Mouse (Mus musculus) ES-E14 (cell line): ENCODE data around the gene Fbxo21. TPM values are rescaled to one million over a fixed set of nuclear protein-coding genes. Genes with fewer than 3 reads are reported as not detected.

ENCODE experiments used
- DNase-seq: peaks from one replicate; pipeline ENCODE4 v3.0.0-alpha.2; 2013; ENCODE audit warnings: low read depth, low spot score
- H3K27ac ChIP-seq: 2 replicates; pipeline ENCODE4 v1.5.1; 2012; ENCODE audit warnings: low read depth, mild to moderate bottlenecking, low read length, moderate library complexity, mixed read lengths; ENCODE audit not compliant: poor library complexity, insufficient read depth, severe bottlenecking
- H3K36me3 ChIP-seq: 2 replicates; pipeline ENCODE4 v1.6.1; 2012; ENCODE audit warnings: mild to moderate bottlenecking, low read length, moderate library complexity, mixed read lengths; ENCODE audit not compliant: control insufficient read depth, poor library complexity, insufficient read depth, severe bottlenecking
- H3K4me1 ChIP-seq, 2 experiments: fragments of 150-350 bp in 1 of 2; sonication (generic) in 1 of 2; 2 replicates each; pipeline ENCODE4 v1.6.1; 2012; ENCODE audit warnings: low read length in 2 of 2, mild to moderate bottlenecking in 1 of 2, mixed read lengths in 1 of 2; ENCODE audit not compliant: control insufficient read depth in 2 of 2, insufficient read depth in 2 of 2, poor library complexity in 1 of 2
- H3K4me3 ChIP-seq, 2 experiments: fragments of 150-350 bp in 1 of 2; sonication (generic) in 1 of 2; 2 replicates each; pipeline ENCODE4 v1.5.1; 2012; ENCODE audit warnings: low read length in 2 of 2, low read depth in 1 of 2, mild to moderate bottlenecking in 1 of 2, mixed read lengths in 1 of 2; ENCODE audit not compliant: insufficient read depth in 1 of 2, poor library complexity in 1 of 2, severe bottlenecking in 1 of 2
- H3K9ac ChIP-seq: 2 replicates; pipeline ENCODE4 v1.6.1; 2012; ENCODE audit warnings: low read depth, mild to moderate bottlenecking, low read length, mixed read lengths; ENCODE audit not compliant: poor library complexity, insufficient read depth, severe bottlenecking
- H3K9me3 ChIP-seq: fragments of 150-350 bp; sonication (generic); 2 replicates; pipeline ENCODE4 v1.6.1; 2012; ENCODE audit warnings: low read depth, mild to moderate bottlenecking, low read length; ENCODE audit not compliant: control insufficient read depth, insufficient read depth
- CHD2 ChIP-seq: IDR thresholded peaks from 2 replicates; pipeline ENCODE4 v1.6.1; 2014; ENCODE audit warnings: mild to moderate bottlenecking, low read depth, low read length, inconsistent platforms
- HCFC1 ChIP-seq: IDR thresholded peaks from 2 replicates; pipeline ENCODE4 v1.6.1; 2012; ENCODE audit warnings: low read length, inconsistent platforms, borderline replicate concordance; ENCODE audit not compliant: insufficient read depth
- MAFK ChIP-seq: IDR thresholded peaks from 2 replicates; pipeline ENCODE4 v1.6.1; 2014; ENCODE audit warnings: mild to moderate bottlenecking, low read depth, low read length, inconsistent platforms; ENCODE audit not compliant: insufficient read depth
- ZC3H11A ChIP-seq: IDR thresholded peaks from 2 replicates; pipeline ENCODE4 v1.6.1; 2012; ENCODE audit warnings: low read depth, mild to moderate bottlenecking, inconsistent platforms, low read length, borderline replicate concordance
- ZNF384 ChIP-seq: IDR thresholded peaks from 2 replicates; pipeline ENCODE4 v1.6.1; 2012; ENCODE audit warnings: low read depth, low read length, inconsistent platforms
- in situ Hi-C, 2 experiments: fragments of 600-800 bp; cut with MboI; formaldehyde crosslinking; loops; one replicate each; pipeline ENCODE4 v1.15.1; 2025; ENCODE audit warnings: low sequenced_read_pairs in 2 of 2, inconsistent platforms in 1 of 2; ENCODE audit not compliant: unreplicated experiment in 2 of 2
- total RNA-seq: library from RNA; depleted of rRNA; stranded (reverse); fragments of 300-350 nt; gene quantifications from 2 replicates; pipeline ENCODE4 v1.2.3, GENCODE M21; 2012

The Fbxo21 gene
- total RNA-seq, 1 experiment = 23.2 TPM

DNA sequence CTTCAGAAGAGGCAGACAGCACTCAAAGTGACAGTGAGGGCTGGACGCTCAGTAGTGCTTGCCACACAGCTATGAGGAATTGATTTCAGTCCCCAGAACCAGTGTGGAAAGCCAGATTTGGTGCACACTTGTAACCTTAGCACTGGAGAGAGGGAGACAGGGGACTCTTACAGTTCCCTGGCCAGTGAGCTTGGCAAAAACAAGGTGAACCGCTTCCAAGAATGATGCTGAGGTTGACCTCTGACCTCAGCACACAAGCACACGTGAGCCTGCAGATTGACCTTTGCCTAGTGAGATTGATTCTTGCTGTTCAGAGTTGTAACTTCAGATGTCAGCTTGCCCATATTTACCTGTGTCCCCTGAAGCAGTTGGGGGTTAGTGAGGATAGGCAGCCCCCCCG lies 9.8 kb downstream of the Fbxo21 start:
- Histone ChIP-seq H3K9ac (no peak overlapping the region), H3K4me3 (no peak overlapping the region), H3K27ac (no peak overlapping the region), H3K9me3 (no peaks in the 10 kb centered on the region), H3K36me3 (peaks cover 45% of the 10 kb centered on the region), H3K4me1 (no peaks in the 10 kb centered on the region; a peak in 1 of 4 replicates)
- in situ Hi-C loops = no loop called here
- DNase-seq = no peak
- TF ChIP-seq MAFK (no peak), ZNF384 (no peak), CHD2 (no peak)

- no peak overlapping the region for H3K4me3 ChIP-seq
- H3K4me1 ChIP-seq = no peaks in the 10 kb centered on the region; a peak in 1 of 4 replicates
- no peak overlapping the region for H3K9ac ChIP-seq
These were observed 11.4 kb downstream of the Fbxo21 start for GRCm38 (mm10) chr5:117987891-117988290.

GRCm38 (mm10) chr5:117988367-117988766 lies 11.8 kb downstream of the Fbxo21 start:
- in situ Hi-C loops = no loop called here
- no peaks in the 10 kb centered on the region; a peak in 1 of 4 replicates for H3K4me1 ChIP-seq
- H3K9me3 ChIP-seq = no peaks in the 10 kb centered on the region
- DNase-seq = no peak
- TF ChIP-seq HCFC1 = no peak
- TF ChIP-seq ZNF384 = no peak
- TF ChIP-seq ZC3H11A = no peak
- no peak for TF ChIP-seq CHD2
- TF ChIP-seq MAFK = no peak
- no peak overlapping the region for H3K9ac ChIP-seq
- H3K4me3 ChIP-seq = no peak overlapping the region
- H3K36me3 ChIP-seq = peaks cover 43% of the 10 kb centered on the region
- H3K27ac ChIP-seq = no peak overlapping the region

More at GRCm38 (mm10) chr5:117987891-117988290, 11.4 kb downstream of the Fbxo21 start:
- no peak for DNase-seq
- Histone ChIP-seq H3K9me3 (no peaks in the 10 kb centered on the region), H3K36me3 (peaks cover 47% of the 10 kb centered on the region), H3K27ac (no peak overlapping the region)
- TF ChIP-seq ZC3H11A (no peak), ZNF384 (no peak), HCFC1 (no peak), CHD2 (no peak), MAFK (no peak)
- in situ Hi-C loops = no loop called here

DNA sequence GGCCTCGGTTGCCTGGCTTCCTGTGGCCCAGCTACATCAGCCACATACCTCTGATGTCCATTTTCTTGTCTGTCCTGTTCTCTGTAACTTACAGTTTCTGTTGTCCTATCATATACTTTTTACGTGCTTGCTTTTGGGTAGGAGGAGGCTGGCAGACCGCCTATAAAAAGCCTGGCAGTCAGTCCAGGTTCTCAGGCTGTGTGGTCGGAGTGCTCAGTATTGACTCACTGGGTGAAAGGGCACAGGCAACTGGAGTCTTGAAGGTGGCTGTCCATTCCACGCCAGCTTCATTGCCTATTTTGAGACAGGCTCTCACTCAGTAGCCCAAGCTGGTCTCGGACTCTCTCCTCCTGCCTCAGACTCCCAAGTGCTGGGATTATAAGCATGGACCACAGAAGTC lies 13.2 kb downstream of the Fbxo21 start:
- Histone ChIP-seq H3K4me3 (no peak overlapping the region), H3K36me3 (peaks cover 50% of the 10 kb centered on the region), H3K4me1 (no peaks in the 10 kb centered on the region; a peak in 1 of 4 replicates), H3K9me3 (no peaks in the 10 kb centered on the region), H3K9ac (no peak overlapping the region), H3K27ac (no peak overlapping the region)
- no peak for DNase-seq
- TF ChIP-seq MAFK (no peak), ZNF384 (no peak), CHD2 (no peak), ZC3H11A (no peak), HCFC1 (no peak)
- in situ Hi-C loops = no loop called here

- Histone ChIP-seq H3K36me3 (peaks cover 60% of the 10 kb centered on the region), H3K27ac (no peak overlapping the region), H3K4me1 (no peaks in the 10 kb centered on the region; a peak in 1 of 4 replicates), H3K9me3 (no peaks in the 10 kb centered on the region), H3K9ac (no peak overlapping the region), H3K4me3 (no peak overlapping the region)
- TF ChIP-seq ZNF384 (no peak), ZC3H11A (no peak), CHD2 (no peak), MAFK (no peak), HCFC1 (no peak)
- in situ Hi-C loops = no loop called here
- no peak for DNase-seq
These were observed 14.4 kb downstream of the Fbxo21 start for GRCm38 (mm10) chr5:117990957-117991356.
